Mouse (Mus musculus) intestine, embryonic 14.5 days (tissue): ENCODE results near the gene Tcap. TPM values are rescaled to one million over a fixed set of nuclear protein-coding genes. Genes with fewer than 3 reads are reported as not detected.

Experiments used
- ATAC-seq: fragments of 200-750 bp; cut with Nextera tagmentation; replicated peaks from 2 replicates; pipeline ENCODE4 v1.8.0; 2017; ENCODE audit warnings: low read depth, moderate number of reproducible peaks, moderate TSS enrichment, moderate library complexity; ENCODE audit not compliant: low FRiP score, low TSS enrichment
- DNase-seq: peaks from one replicate; pipeline ENCODE4 v3.0.0-alpha.2; 2018; ENCODE audit warnings: low spot score
- H3K27ac ChIP-seq: fragments of 300-500 bp; sonication (generic); 2 replicates; pipeline ENCODE4 v1.5.1; 2014; ENCODE audit warnings: low read depth, mild to moderate bottlenecking, control low read depth
- H3K27me3 ChIP-seq: fragments of 300-500 bp; sonication (generic); replicated peaks from 2 replicates; pipeline ENCODE4 v1.6.1; 2014; ENCODE audit warnings: low read length, control low read depth; ENCODE audit not compliant: control insufficient read depth, insufficient read depth
- H3K36me3 ChIP-seq: fragments of 300-500 bp; sonication (generic); 2 replicates; pipeline ENCODE4 v1.6.1; 2014; ENCODE audit warnings: low read length, control low read depth; ENCODE audit not compliant: control insufficient read depth, insufficient read depth
- H3K4me1 ChIP-seq: fragments of 300-500 bp; sonication (generic); replicated peaks from 2 replicates; pipeline ENCODE4 v1.6.1; 2014; ENCODE audit warnings: low read length, control low read depth, mixed read lengths; ENCODE audit not compliant: control insufficient read depth, insufficient read depth
- H3K4me2 ChIP-seq: fragments of 300-500 bp; sonication (generic); 2 replicates; pipeline ENCODE4 v1.6.1; 2014; ENCODE audit warnings: low read length
- H3K4me3 ChIP-seq: fragments of 300-500 bp; sonication (generic); 2 replicates; pipeline ENCODE4 v1.5.1; 2014; ENCODE audit warnings: low read depth, low read length, control low read depth, mixed read lengths
- H3K9ac ChIP-seq: fragments of 300-500 bp; sonication (generic); 2 replicates; pipeline ENCODE4 v1.6.1; 2014; ENCODE audit warnings: mild to moderate bottlenecking, low read length
- H3K9me3 ChIP-seq: fragments of 300-500 bp; sonication (generic); 2 replicates; pipeline ENCODE4 v1.6.1; 2016; ENCODE audit warnings: low read length, control low read depth; ENCODE audit not compliant: control insufficient read depth
- WGBS: fragments of 180-500 bp; shearing (Covaris S2); extraction: QIAGEN DNeasy Blood & Tissue Kit; methylation state at CpG from one replicate; pipeline ENCODE4 v1.1.7; 2014; 5-methylcytosine and 5-hydroxymethylcytosine counted together
- polyA plus RNA-seq: library from polyadenylated mRNA; unstranded; fragments of >200 nt; fragmentation: Nextera tagmentation; extraction: Ambion mirVana; gene quantifications from 2 replicates; pipeline ENCODE4 v1.2.1, GENCODE M21; 2014

Gene Tcap
- polyA plus RNA-seq, 1 experiment from 2014 or later, result not detected

GRCm38 (mm10) chr11:98371556-98372240, 11.9 kb upstream of the Tcap start:
- H3K9ac ChIP-seq, result no peak overlapping the region
- ATAC-seq (peak; percentile 56; the same call in 1 of the 2 replicates), DNase-seq (no peak)
- no peak overlapping the region for H3K27ac ChIP-seq
- no peak overlapping the region for H3K4me2 ChIP-seq
- no peaks in the 10 kb centered on the region for H3K27me3 ChIP-seq
- no peaks in the 10 kb centered on the region for H3K9me3 ChIP-seq
- H3K4me3 ChIP-seq, result no peak overlapping the region
- H3K4me1 ChIP-seq, result peaks cover 9% of the 10 kb centered on the region; the same call in 1 of the 2 replicates
- 51% methylated on average over 10 of the region's 10 CpGs for WGBS
- H3K36me3 ChIP-seq, result peaks cover 28% of the 10 kb centered on the region

- Histone ChIP-seq H3K4me3 (no peak overlapping the region), H3K27me3 (no peaks in the 10 kb centered on the region), H3K9ac (no peak overlapping the region), H3K4me1 (peaks cover 9% of the 10 kb centered on the region; the same call in 1 of the 2 replicates), H3K4me2 (no peak overlapping the region), H3K9me3 (no peaks in the 10 kb centered on the region), H3K36me3 (peaks cover 35% of the 10 kb centered on the region), H3K27ac (no peak overlapping the region)
- DNase-seq, result peak; percentile 80
- 11% methylated on average over 2 of the region's 2 CpGs for WGBS
- ATAC-seq, result no peak
Measured at GRCm38 (mm10) chr11:98372406-98372805, 11.2 kb upstream of the Tcap start.

GRCm38 (mm10) chr11:98373244-98373643, 10.4 kb upstream of the Tcap start:
- H3K27ac ChIP-seq, result no peak overlapping the region
- H3K36me3 ChIP-seq, result peaks cover 43% of the 10 kb centered on the region
- no peaks in the 10 kb centered on the region for H3K9me3 ChIP-seq
- H3K9ac ChIP-seq, result no peak overlapping the region
- H3K4me1 ChIP-seq, result peaks cover 9% of the 10 kb centered on the region; the same call in 1 of the 2 replicates
- WGBS, result 87% methylated on average over 6 of the region's 6 CpGs
- no peak for ATAC-seq
- H3K4me2 ChIP-seq, result no peak overlapping the region
- H3K27me3 ChIP-seq, result no peaks in the 10 kb centered on the region
- no peak overlapping the region for H3K4me3 ChIP-seq
- DNase-seq, result no peak

GRCm38 (mm10) chr11:98374266-98374665, 9.3 kb upstream of the Tcap start:
- Histone ChIP-seq H3K36me3 (peaks cover 53% of the 10 kb centered on the region), H3K9ac (no peak overlapping the region), H3K27ac (no peak overlapping the region), H3K4me2 (no peak overlapping the region), H3K27me3 (no peaks in the 10 kb centered on the region), H3K9me3 (no peaks in the 10 kb centered on the region), H3K4me1 (peaks cover 9% of the 10 kb centered on the region; the same call in 1 of the 2 replicates), H3K4me3 (no peak overlapping the region)
- no peak for ATAC-seq
- 87% methylated on average over 8 of the region's 8 CpGs for WGBS
- DNase-seq, result no peak

- Histone ChIP-seq H3K4me2 (no peak overlapping the region), H3K36me3 (peaks cover 70% of the 10 kb centered on the region), H3K4me3 (no peak overlapping the region), H3K9ac (no peak overlapping the region), H3K27ac (no peak overlapping the region), H3K4me1 (0 out of 2 replicates have a peak, but pooled peaks cover 4% of the 10 kb centered on the region), H3K27me3 (no peaks in the 10 kb centered on the region), H3K9me3 (no peaks in the 10 kb centered on the region)
- ATAC-seq, result no peak
- 70% methylated on average over 5 of the region's 5 CpGs for WGBS
- no peak for DNase-seq
Measured at GRCm38 (mm10) chr11:98376756-98377155, 6.9 kb upstream of the Tcap start.

GRCm38 (mm10) chr11:98377787-98378186, 5.8 kb upstream of the Tcap start:
- peaks cover 70% of the 10 kb centered on the region for H3K36me3 ChIP-seq
- DNase-seq (no peak), ATAC-seq (no peak)
- H3K27ac ChIP-seq, result no peak overlapping the region
- no peak overlapping the region for H3K4me3 ChIP-seq
- no peak overlapping the region for H3K4me2 ChIP-seq
- H3K4me1 ChIP-seq, result no peaks in the 10 kb centered on the region
- no peak overlapping the region for H3K9ac ChIP-seq
- H3K9me3 ChIP-seq, result no peaks in the 10 kb centered on the region
- 82% methylated on average over 11 of the region's 11 CpGs for WGBS
- no peaks in the 10 kb centered on the region for H3K27me3 ChIP-seq

- no peak overlapping the region for H3K4me2 ChIP-seq
- no peak overlapping the region for H3K27ac ChIP-seq
- no peak overlapping the region for H3K4me3 ChIP-seq
- H3K9me3 ChIP-seq, result no peaks in the 10 kb centered on the region
- no peaks in the 10 kb centered on the region for H3K4me1 ChIP-seq
- DNase-seq (no peak), ATAC-seq (no peak)
- peaks cover 65% of the 10 kb centered on the region for H3K36me3 ChIP-seq
- H3K27me3 ChIP-seq, result no peaks in the 10 kb centered on the region
- 80% methylated on average over 7 of the region's 7 CpGs for WGBS
- H3K9ac ChIP-seq, result no peak overlapping the region
Measured at GRCm38 (mm10) chr11:98379379-98379778, 4.2 kb upstream of the Tcap start.

GRCm38 (mm10) chr11:98380106-98380505, 3.5 kb upstream of the Tcap start:
- ATAC-seq (no peak), DNase-seq (no peak)
- no peak overlapping the region for H3K9ac ChIP-seq
- H3K36me3 ChIP-seq, result peaks cover 58% of the 10 kb centered on the region
- no peak overlapping the region for H3K27ac ChIP-seq
- no peak overlapping the region for H3K4me3 ChIP-seq
- no peaks in the 10 kb centered on the region for H3K9me3 ChIP-seq
- 80% methylated on average over 6 of the region's 6 CpGs for WGBS
- H3K27me3 ChIP-seq, result peaks cover under 1% of the 10 kb centered on the region; the same call in 1 of the 2 replicates
- H3K4me2 ChIP-seq, result no peak overlapping the region
- H3K4me1 ChIP-seq, result no peaks in the 10 kb centered on the region

- DNase-seq (no peak), ATAC-seq (no peak)
- WGBS, result 90% methylated on average over 2 of the region's 2 CpGs
- Histone ChIP-seq H3K27me3 (peaks cover 16% of the 10 kb centered on the region), H3K4me1 (no peaks in the 10 kb centered on the region), H3K9ac (no peak overlapping the region), H3K4me3 (no peak overlapping the region), H3K4me2 (no peak overlapping the region), H3K27ac (no peak overlapping the region), H3K36me3 (peaks cover 43% of the 10 kb centered on the region), H3K9me3 (no peaks in the 10 kb centered on the region)
Measured at GRCm38 (mm10) chr11:98381651-98382050, 2.0 kb upstream of the Tcap start.
